Mouse (Mus musculus) myocyte (in vitro differentiated cells): ENCODE measurements around the gene Arpc5l.

Experiments used
- MYOG ChIP-seq, 3 experiments: IDR thresholded peaks; one replicate each; pipeline ENCODE4 v1.6.1; 2011; ENCODE audit warnings: control low read depth in 2 of 3, low read depth in 2 of 3, mild to moderate bottlenecking in 2 of 3; ENCODE audit not compliant: insufficient read length in 2 of 3, control insufficient read depth in 1 of 3, insufficient read depth in 1 of 3
- POLR2A ChIP-seq: IDR thresholded peaks from one replicate; pipeline ENCODE4 v1.6.1; 2011; ENCODE audit warnings: low read depth, mild to moderate bottlenecking, control low read depth, moderate library complexity; ENCODE audit not compliant: insufficient read length
- TCF12 ChIP-seq: IDR thresholded peaks from one replicate; pipeline ENCODE4 v1.6.1; 2011; ENCODE audit warnings: mild to moderate bottlenecking, control low read depth; ENCODE audit not compliant: poor library complexity, insufficient read depth, severe bottlenecking
- USF1 ChIP-seq: IDR thresholded peaks from one replicate; pipeline ENCODE4 v1.6.1; 2011; ENCODE audit warnings: low read depth, mild to moderate bottlenecking, control low read depth, moderate library complexity

- no peak for TF ChIP-seq TCF12
- TF ChIP-seq USF1, result no peak
- no peak for TF ChIP-seq MYOG (IDR thresholded peaks at IDR 0.05; ENCODE audit: control insufficient read depth in 1 of 3, insufficient read depth in 1 of 3, insufficient read length in 2 of 3, low read depth in 2 of 3)
- no peak for TF ChIP-seq POLR2A
Measured at GRCm38 (mm10) chr2:39005574-39006079, 479 bp downstream of the Arpc5l start, which contains the start of gene Rpl35.
